Mouse (Mus musculus): ENCODE measurements around the gene Cyld.
"Not testable (repeated sequence)": the region's sequence is repeated elsewhere in the genome, so short reads cannot be mapped to it uniquely, and the experiment has no call there.

GRCm38 (mm10) chr8:88788335-88788734 lies 91.5 kb downstream of the Cyld start:
- not testable (repeated sequence) for TF ChIP-seq POLR2A (IDR thresholded peaks at IDR 0.05; ENCODE audit: insufficient read length, low read depth); CEBPB (IDR thresholded peaks at IDR 0.05; ENCODE audit: insufficient read depth, poor library complexity, severe bottlenecking); E2F4 (IDR thresholded peaks at IDR 0.05; ENCODE audit: insufficient read depth)
